Mouse (Mus musculus) erythroblast, embryonic 14.5 days (primary cell): ENCODE results near the gene Galnt17.

Experiments
- GATA1 ChIP-seq: IDR thresholded peaks from 2 replicates; pipeline ENCODE4 v1.6.1; 2012; ENCODE audit warnings: low read length, inconsistent platforms, mixed read lengths
- TAL1 ChIP-seq: IDR thresholded peaks from 3 replicates; pipeline ENCODE4 v1.6.1; 2012; ENCODE audit warnings: low read length, inconsistent platforms, mixed read lengths

- TF ChIP-seq GATA1 (no peak), TAL1 (no peak)
These were observed 131.1 kb downstream of the Galnt17 start for GRCm38 (mm10) chr5:131177168-131177567.
